ENCODE assay signal across 22 mouse cellular contexts in genomic region chr6:140348578-140348977, GRCm38 (mm10).
DNase-seq lines count a peak whose midpoint lies in the region; ATAC-seq and TF ChIP-seq lines count a peak whose summit lies in the region.
"Had no signal": no experiment of that assay in that cellular context is flagged by ENCODE, and none has a peak within 500 bp of the region (broad histone marks: within the 10 kb centered on the region; RNA-seq: fewer than 3 reads in every experiment).

No protein-coding gene starts in this region.

- no peak overlapping the region for H3K9ac ChIP-seq in hindbrain, embryonic 15.5 days
- no peak overlapping the region for H3K9ac ChIP-seq in liver, embryonic 11.5 days (ENCODE audit: low read depth, low read length)
- H3K9ac ChIP-seq: embryonic facial prominence, embryonic 13.5 days; heart, embryonic 13.5 days; hindbrain, embryonic 13.5 days; intestine, embryonic 15.5 days had no signal

- H3K4me1 ChIP-seq in hindbrain, embryonic 15.5 days (replicated peaks) = peaks cover 1% of the 10 kb centered on the region; the same call in 1 of the 2 replicates
- peaks cover 8% of the 10 kb centered on the region for H3K4me1 ChIP-seq in hindbrain, embryonic 10.5 days (replicated peaks)
- peaks cover 3% of the 10 kb centered on the region; the same call in 1 of the 2 replicates for H3K4me1 ChIP-seq in testis, adult 2 months (ENCODE audit: control insufficient read depth, insufficient read depth, low read length)
- no peaks in the 10 kb centered on the region for H3K4me1 ChIP-seq in liver, embryonic 11.5 days (replicated peaks; ENCODE audit: control insufficient read depth, insufficient read depth, low read length)
- H3K4me1 ChIP-seq: embryonic facial prominence, embryonic 13.5 days; intestine, embryonic 15.5 days had no signal

- H3K27me3 ChIP-seq in hindbrain, embryonic 15.5 days = no peaks in the 10 kb centered on the region
- no peaks in the 10 kb centered on the region for H3K27me3 ChIP-seq in hindbrain, embryonic 10.5 days (ENCODE audit: insufficient read depth, poor library complexity, severe bottlenecking)
- H3K27me3 ChIP-seq in testis, adult 2 months (ENCODE audit: control insufficient read depth, insufficient read depth, low read length) = no peaks in the 10 kb centered on the region
- H3K27me3 ChIP-seq in liver, embryonic 11.5 days (replicated peaks; ENCODE audit: control insufficient read depth, insufficient read depth, low read length) = no peaks in the 10 kb centered on the region
- H3K27me3 ChIP-seq: embryonic facial prominence, embryonic 13.5 days; heart, embryonic 13.5 days; hindbrain, embryonic 13.5 days; intestine, embryonic 15.5 days; Patski had no signal

- no peak for DNase-seq in hindbrain, embryonic 10.5 days (ENCODE audit: low spot score)
- DNase-seq in 3134 (ENCODE audit: extremely low read depth, insufficient read length, low spot score) (peak; percentile 34), ES-CJ7 (ENCODE audit: low read depth, low spot score) (peak; percentile 47)
- DNase-seq in liver, embryonic 11.5 days (ENCODE audit: low spot score) = no peak
- DNase-seq: adrenal gland, adult 8-10 months; adrenal gland, postnatal 36 days; cerebellum, adult 8-10 months; cerebellum, postnatal 14 days; gastrocnemius, adult 2 months; gastrocnemius, postnatal 25 days; heart, postnatal 4 days had no signal

- no peak for TF ChIP-seq CTCF in testis, adult 2 months (IDR thresholded peaks at IDR 0.05; ENCODE audit: control insufficient read depth, insufficient read depth, insufficient replicate concordance, low read depth, low read length)

- 0 out of 2 replicates have a peak, but pooled peaks have one; percentile 56 for ATAC-seq in hindbrain, embryonic 15.5 days (ENCODE audit: low FRiP score, low read depth)
- ATAC-seq in liver, embryonic 11.5 days (replicated peaks; ENCODE audit: low FRiP score) = no peak
- no peak for ATAC-seq in megakaryocyte progenitor cell, adult 5-6 weeks (replicated peaks; ENCODE audit: poor library complexity)
- ATAC-seq: forebrain, embryonic 14.5 days; intestine, embryonic 15.5 days; Patski had no signal

- 95% methylated on average over 16 of the region's 16 CpGs for WGBS in hindbrain, embryonic 15.5 days
- WGBS in hindbrain, embryonic 10.5 days = 92% methylated on average over 16 of the region's 16 CpGs
- WGBS in liver, embryonic 11.5 days = 87% methylated on average over 16 of the region's 16 CpGs

- no peak for TF ChIP-seq POLR2A in testis, adult 2 months (IDR thresholded peaks at IDR 0.05; ENCODE audit: control insufficient read depth, low read depth, low read length)

- H3K4me3 ChIP-seq in hindbrain, embryonic 15.5 days = no peak overlapping the region
- no peak overlapping the region for H3K4me3 ChIP-seq in hindbrain, embryonic 10.5 days
- H3K4me3 ChIP-seq in testis, adult 2 months (ENCODE audit: control insufficient read depth, low read depth, low read length) = peak overlapping the region; percentile 69
- H3K4me3 ChIP-seq in liver, embryonic 11.5 days (ENCODE audit: low read depth, low read length) = no peak overlapping the region
- H3K4me3 ChIP-seq: embryonic facial prominence, embryonic 13.5 days; erythroblast, embryonic 14.5 days; forebrain, embryonic 10.5 days; gastrocnemius, adult 2 months; heart, embryonic 13.5 days; hindbrain, embryonic 13.5 days; intestine, embryonic 15.5 days had no signal

- H3K27ac ChIP-seq in hindbrain, embryonic 15.5 days (replicated peaks) = no peak overlapping the region
- no peak overlapping the region for H3K27ac ChIP-seq in hindbrain, embryonic 10.5 days
- no peak overlapping the region for H3K27ac ChIP-seq in testis, adult 2 months (ENCODE audit: control insufficient read depth, insufficient read depth, low read depth, low read length)
- no peak overlapping the region for H3K27ac ChIP-seq in liver, embryonic 11.5 days (ENCODE audit: low read depth, low read length)
- H3K27ac ChIP-seq: embryonic facial prominence, embryonic 13.5 days; gastrocnemius, adult 2 months; heart, embryonic 13.5 days; hindbrain, embryonic 13.5 days; intestine, embryonic 15.5 days had no signal

- no peak overlapping the region for H3K4me2 ChIP-seq in hindbrain, embryonic 15.5 days
- H3K4me2 ChIP-seq in liver, embryonic 11.5 days = no peak overlapping the region
- H3K4me2 ChIP-seq: embryonic facial prominence, embryonic 13.5 days; heart, embryonic 13.5 days; hindbrain, embryonic 13.5 days; intestine, embryonic 15.5 days had no signal

- H3K36me3 ChIP-seq in hindbrain, embryonic 15.5 days = no peaks in the 10 kb centered on the region
- no peaks in the 10 kb centered on the region for H3K36me3 ChIP-seq in hindbrain, embryonic 10.5 days
- no peaks in the 10 kb centered on the region for H3K36me3 ChIP-seq in testis, adult 2 months (ENCODE audit: control insufficient read depth, insufficient read depth, low read length)
- no peaks in the 10 kb centered on the region for H3K36me3 ChIP-seq in liver, embryonic 11.5 days (ENCODE audit: control insufficient read depth, insufficient read depth, low read length)
- H3K36me3 ChIP-seq: embryonic facial prominence, embryonic 13.5 days; forebrain, embryonic 10.5 days; heart, embryonic 13.5 days; hindbrain, embryonic 13.5 days; intestine, embryonic 15.5 days had no signal

- H3K9me3 ChIP-seq in hindbrain, embryonic 15.5 days = no peaks in the 10 kb centered on the region
- 0 out of 2 replicates have a peak, but pooled peaks cover 2% of the 10 kb centered on the region for H3K9me3 ChIP-seq in hindbrain, embryonic 10.5 days
- H3K9me3 ChIP-seq in liver, embryonic 11.5 days (ENCODE audit: control insufficient read depth, low read length) = no peaks in the 10 kb centered on the region
- H3K9me3 ChIP-seq: forebrain, embryonic 10.5 days; hindbrain, embryonic 13.5 days; intestine, embryonic 15.5 days had no signal

Comparison
In these comparisons a context has a peak if more than half of its experiments do, and no peak if none do; other contexts are left out.
1. DNase-seq: peak in 3134 (single experiment) and ES-CJ7 (single experiment); none in hindbrain, embryonic 10.5 days (single experiment) and liver, embryonic 11.5 days (single experiment).